Mouse (Mus musculus): ENCODE measurements around the gene Btbd2. TPM values are rescaled to one million over a fixed set of nuclear protein-coding genes. Genes with fewer than 3 reads are reported as not detected.

Gene Btbd2
- polyA plus RNA-seq, 1 experiment from 2014 or later = 84.3 TPM

- Histone ChIP-seq H3K4me2 (no peak overlapping the region), H3K27me3 (no peaks in the 10 kb centered on the region), H3K9ac (no peak overlapping the region), H3K36me3 (replicated peaks) (peaks cover 24% of the 10 kb centered on the region), H3K4me1 (peaks cover 23% of the 10 kb centered on the region), H3K4me3 (replicated peaks) (no peak overlapping the region), H3K27ac (no peak overlapping the region), H3K9me3 (no peaks in the 10 kb centered on the region)
- 92% methylated on average over 8 of the region's 8 CpGs for WGBS
- ATAC-seq (ENCODE audit: low FRiP score) = no peak
Observed at GRCm38 (mm10) chr10:80697393-80697787, 40.5 kb upstream of the Btbd2 start.

- Histone ChIP-seq H3K4me1 (peaks cover 23% of the 10 kb centered on the region), H3K4me2 (no peak overlapping the region), H3K9ac (no peak overlapping the region), H3K9me3 (no peaks in the 10 kb centered on the region), H3K4me3 (replicated peaks) (no peak overlapping the region), H3K27ac (no peak overlapping the region), H3K27me3 (no peaks in the 10 kb centered on the region), H3K36me3 (replicated peaks) (peaks cover 26% of the 10 kb centered on the region)
- ATAC-seq (ENCODE audit: low FRiP score) = no peak
- WGBS = 75% methylated on average over 12 of the region's 12 CpGs
Observed at GRCm38 (mm10) chr10:80696502-80697392, 39.9 kb upstream of the Btbd2 start.

- Histone ChIP-seq H3K4me2 (no peak overlapping the region), H3K27me3 (no peaks in the 10 kb centered on the region), H3K9ac (no peak overlapping the region), H3K4me1 (peaks cover 18% of the 10 kb centered on the region), H3K9me3 (no peaks in the 10 kb centered on the region), H3K36me3 (replicated peaks) (peaks cover 34% of the 10 kb centered on the region), H3K27ac (no peak overlapping the region), H3K4me3 (replicated peaks) (no peak overlapping the region)
- ATAC-seq (ENCODE audit: low FRiP score) = no peak
- 77% methylated on average over 10 of the region's 10 CpGs for WGBS
Observed at GRCm38 (mm10) chr10:80695801-80696501, 39.1 kb upstream of the Btbd2 start.

- Histone ChIP-seq H3K9ac (no peak overlapping the region), H3K4me2 (no peak overlapping the region), H3K36me3 (replicated peaks) (peaks cover 41% of the 10 kb centered on the region), H3K4me3 (replicated peaks) (no peak overlapping the region), H3K9me3 (no peaks in the 10 kb centered on the region), H3K27ac (no peak overlapping the region), H3K4me1 (peaks cover 11% of the 10 kb centered on the region), H3K27me3 (no peaks in the 10 kb centered on the region)
- WGBS = 86% methylated on average over 2 of the region's 2 CpGs
- no peak for ATAC-seq (ENCODE audit: low FRiP score)
Observed at GRCm38 (mm10) chr10:80695186-80695585, 38.3 kb upstream of the Btbd2 start.

GRCm38 (mm10) chr10:80694159-80694938, 37.5 kb upstream of the Btbd2 start:
- Histone ChIP-seq H3K9ac (no peak overlapping the region), H3K9me3 (no peaks in the 10 kb centered on the region), H3K27ac (no peak overlapping the region), H3K27me3 (no peaks in the 10 kb centered on the region), H3K4me2 (no peak overlapping the region), H3K4me3 (replicated peaks) (no peak overlapping the region), H3K36me3 (replicated peaks) (peaks cover 50% of the 10 kb centered on the region), H3K4me1 (0 out of 2 replicates have a peak, but pooled peaks cover 6% of the 10 kb centered on the region)
- 89% methylated on average over 13 of the region's 13 CpGs for WGBS
- no peak for ATAC-seq (ENCODE audit: low FRiP score)

GRCm38 (mm10) chr10:80693401-80694045, 36.7 kb upstream of the Btbd2 start:
- 0 out of 2 replicates have a peak, but pooled peaks cover 6% of the 10 kb centered on the region for H3K4me1 ChIP-seq
- no peak for ATAC-seq (ENCODE audit: low FRiP score)
- H3K36me3 ChIP-seq (replicated peaks) = peaks cover 54% of the 10 kb centered on the region
- no peaks in the 10 kb centered on the region for H3K27me3 ChIP-seq
- no peak overlapping the region for H3K4me2 ChIP-seq
- H3K9me3 ChIP-seq = no peaks in the 10 kb centered on the region
- WGBS = 93% methylated on average over 12 of the region's 12 CpGs
- no peak overlapping the region for H3K4me3 ChIP-seq (replicated peaks)
- no peak overlapping the region for H3K27ac ChIP-seq
- H3K9ac ChIP-seq = no peak overlapping the region

- H3K9me3 ChIP-seq = no peaks in the 10 kb centered on the region
- WGBS = 87% methylated on average over 14 of the region's 14 CpGs
- no peaks in the 10 kb centered on the region for H3K27me3 ChIP-seq
- H3K4me1 ChIP-seq = 0 out of 2 replicates have a peak, but pooled peaks cover 6% of the 10 kb centered on the region
- ATAC-seq (ENCODE audit: low FRiP score) = no peak
- H3K36me3 ChIP-seq (replicated peaks) = peaks cover 60% of the 10 kb centered on the region
- no peak overlapping the region for H3K4me2 ChIP-seq
- no peak overlapping the region for H3K9ac ChIP-seq
- H3K27ac ChIP-seq = no peak overlapping the region
- no peak overlapping the region for H3K4me3 ChIP-seq (replicated peaks)
Observed at GRCm38 (mm10) chr10:80692249-80693165, 35.6 kb upstream of the Btbd2 start.

- Histone ChIP-seq H3K4me3 (replicated peaks) (no peak overlapping the region), H3K4me2 (no peak overlapping the region), H3K4me1 (no peaks in the 10 kb centered on the region), H3K9me3 (no peaks in the 10 kb centered on the region), H3K27me3 (no peaks in the 10 kb centered on the region), H3K9ac (no peak overlapping the region), H3K27ac (no peak overlapping the region), H3K36me3 (replicated peaks) (peaks cover 82% of the 10 kb centered on the region)
- ATAC-seq (ENCODE audit: low FRiP score) = no peak
- 47% methylated on average over 5 of the region's 5 CpGs for WGBS
Observed at GRCm38 (mm10) chr10:80687850-80688249, 31.0 kb upstream of the Btbd2 start.

- Histone ChIP-seq H3K36me3 (replicated peaks) (peaks cover 79% of the 10 kb centered on the region), H3K4me1 (no peaks in the 10 kb centered on the region), H3K4me3 (replicated peaks) (no peak overlapping the region), H3K27ac (no peak overlapping the region), H3K27me3 (no peaks in the 10 kb centered on the region), H3K4me2 (no peak overlapping the region), H3K9ac (no peak overlapping the region), H3K9me3 (no peaks in the 10 kb centered on the region)
- 90% methylated on average over 3 of the region's 3 CpGs for WGBS
- no peak for ATAC-seq (ENCODE audit: low FRiP score)
Observed at GRCm38 (mm10) chr10:80686617-80687016, 29.7 kb upstream of the Btbd2 start.

- WGBS = 92% methylated on average over 4 of the region's 4 CpGs
- no peak for ATAC-seq (ENCODE audit: low FRiP score)
- H3K27me3 ChIP-seq = no peaks in the 10 kb centered on the region
- no peak overlapping the region for H3K4me3 ChIP-seq (replicated peaks)
- 0 out of 2 replicates have a peak, but pooled peaks cover 2% of the 10 kb centered on the region for H3K4me1 ChIP-seq
- H3K9ac ChIP-seq = no peak overlapping the region
- peaks cover 63% of the 10 kb centered on the region for H3K36me3 ChIP-seq (replicated peaks)
- no peak overlapping the region for H3K27ac ChIP-seq
- no peaks in the 10 kb centered on the region for H3K9me3 ChIP-seq
- no peak overlapping the region for H3K4me2 ChIP-seq
Observed at GRCm38 (mm10) chr10:80684984-80685383, 28.1 kb upstream of the Btbd2 start.

GRCm38 (mm10) chr10:80684214-80684613, 27.3 kb upstream of the Btbd2 start:
- Histone ChIP-seq H3K4me2 (no peak overlapping the region), H3K36me3 (replicated peaks) (peaks cover 55% of the 10 kb centered on the region), H3K9me3 (no peaks in the 10 kb centered on the region), H3K27ac (no peak overlapping the region), H3K27me3 (no peaks in the 10 kb centered on the region), H3K4me3 (replicated peaks) (no peak overlapping the region), H3K9ac (no peak overlapping the region), H3K4me1 (peaks cover 9% of the 10 kb centered on the region)
- WGBS = 58% methylated on average over 6 of the region's 6 CpGs
- no peak for ATAC-seq (ENCODE audit: low FRiP score)

Data from forebrain, embryonic 12.5 days (tissue).